Comparison of ENCODE assay signal across 9 mouse cellular contexts in genomic region chr7:112390937-112391605, GRCm38 (mm10). TPM values are rescaled to one million over a fixed set of nuclear protein-coding genes. Genes with fewer than 3 reads are reported as not detected.
DNase-seq lines count a peak whose midpoint lies in the region; ATAC-seq and TF ChIP-seq lines count a peak whose summit lies in the region.
"Had no signal": no experiment of that assay in that cellular context is flagged by ENCODE, and none has a peak within 500 bp of the region (broad histone marks: within the 10 kb centered on the region; RNA-seq: fewer than 3 reads in every experiment).

No protein-coding gene starts in this region.

- ATAC-seq in activated CD4-positive, CD25-positive, alpha-beta regulatory T cell, adult 4 months, result no peak
- ATAC-seq in granulocyte monocyte progenitor cell, adult 5-6 weeks (replicated peaks; ENCODE audit: poor library complexity, severe bottlenecking), result no peak

- H3K4me3 ChIP-seq in lung, adult 2 months (replicated peaks; ENCODE audit: extremely low read depth, low read depth, low read length), result no peak overlapping the region
- H3K4me3 ChIP-seq in olfactory bulb, adult 2 months (ENCODE audit: insufficient read depth, low read depth, low read length), result no peak overlapping the region

- WGBS in lung, adult 2 months, result 37% methylated on average over 6 of the region's 6 CpGs
- 37% methylated on average over 6 of the region's 6 CpGs for WGBS in olfactory bulb, adult 2 months

- TF ChIP-seq CTCF in lung, adult 2 months (IDR thresholded peaks at IDR 0.05; ENCODE audit: insufficient read depth, low read length), result no peak
- TF ChIP-seq CTCF in olfactory bulb, adult 2 months (IDR thresholded peaks at IDR 0.05; ENCODE audit: insufficient read depth, low read depth, low read length), result no peak

- H3K4me1 ChIP-seq in lung, adult 2 months (ENCODE audit: control insufficient read depth, insufficient read depth, low read length), result peaks cover 8% of the 10 kb centered on the region
- peaks cover 21% of the 10 kb centered on the region for H3K4me1 ChIP-seq in olfactory bulb, adult 2 months (ENCODE audit: control insufficient read depth, insufficient read depth, low read length)

- DNase-seq in lung, adult 2 months, result peak; percentile 21
- no peak for DNase-seq in lung, postnatal 14 days
- peak; percentile 39 for DNase-seq in fat pad, adult 2 months (ENCODE audit: extremely low read depth, low read depth, low spot score)
- peak; percentile 63 for DNase-seq in hindlimb bud, embryonic 11.5 days (ENCODE audit: extremely low spot score, low read depth, low spot score)
- no peak for DNase-seq in thymus, postnatal 14 days
- DNase-seq: heart, postnatal 10 days had no signal

- TF ChIP-seq POLR2A in lung, adult 2 months (IDR thresholded peaks at IDR 0.05; ENCODE audit: borderline replicate concordance, extremely low read depth, low read depth, low read length), result no peak
- TF ChIP-seq POLR2A in olfactory bulb, adult 2 months (IDR thresholded peaks at IDR 0.05; ENCODE audit: insufficient read depth, low read depth, low read length), result no peak

- peak overlapping the region; percentile 41; the same call in 1 of the 2 replicates for H3K27ac ChIP-seq in olfactory bulb, adult 2 months (ENCODE audit: insufficient read depth, low read depth, low read length)

RNA-seq across cellular contexts. Expression of gene Parva, which starts 36.2 kb away (rescaled TPM):
- 54.7 and 80.5 TPM in 2 replicates for polyA plus RNA-seq in lung, adult 2 months (2012; rRNA removed)
- 269 TPM in 1 of 2 replicates, not detected in the other for polyA plus RNA-seq in olfactory bulb, adult 2 months (2012; ENCODE audit: insufficient read depth, insufficient read length, low replicate concordance, missing spikeins)
- polyA plus RNA-seq in activated CD4-positive, CD25-positive, alpha-beta regulatory T cell, adult 4 months (2017; shearing (Covaris generic)), result not detected
- not detected in 2 replicates for total RNA-seq in granulocyte monocyte progenitor cell, adult 5-6 weeks (2014; fragmentation: Nextera tagmentation)
- total RNA-seq in granulocyte monocyte progenitor cell, adult 5-6 weeks (2017), result not detected in 2 replicates

Comparison
In these comparisons a context has a peak if more than half of its experiments do, and no peak if none do; other contexts are left out.
1. DNase-seq: peak in lung, adult 2 months (single experiment), fat pad, adult 2 months (single experiment) and hindlimb bud, embryonic 11.5 days (single experiment); none in lung, postnatal 14 days (single experiment) and thymus, postnatal 14 days (single experiment).
2. RNA of gene Parva, which starts 36.2 kb away (polyA plus RNA-seq): 269 TPM in olfactory bulb, adult 2 months and 54.7 to 80.5 TPM in lung, adult 2 months; not detected in activated CD4-positive, CD25-positive, alpha-beta regulatory T cell, adult 4 months; every median in the first group is over 10 times any median in the second.